Mouse (Mus musculus) intestine, embryonic 16.5 days (tissue): ENCODE results near the gene Wfdc2. TPM values are rescaled to one million over a fixed set of nuclear protein-coding genes. Genes with fewer than 3 reads are reported as not detected.

Experiments
- ATAC-seq: fragments of 200-750 bp; cut with Nextera tagmentation; 2 replicates; pipeline ENCODE4 v1.8.0; 2017; ENCODE audit warnings: moderate TSS enrichment, moderate library complexity
- H3K27ac ChIP-seq: fragments of 300-500 bp; sonication (generic); 2 replicates; pipeline ENCODE4 v1.5.1; 2014; ENCODE audit warnings: mild to moderate bottlenecking, low read length
- H3K27me3 ChIP-seq: fragments of 300-500 bp; sonication (generic); replicated peaks from 2 replicates; pipeline ENCODE4 v1.6.1; 2014; ENCODE audit warnings: low read length, control low read depth, mixed read lengths; ENCODE audit not compliant: control insufficient read depth, insufficient read depth
- H3K36me3 ChIP-seq: fragments of 300-500 bp; sonication (generic); 2 replicates; pipeline ENCODE4 v1.6.1; 2014; ENCODE audit warnings: low read length, control low read depth; ENCODE audit not compliant: control insufficient read depth, insufficient read depth
- H3K4me1 ChIP-seq: fragments of 300-500 bp; sonication (generic); 2 replicates; pipeline ENCODE4 v1.6.1; 2014; ENCODE audit warnings: low read length, control low read depth, mixed read lengths; ENCODE audit not compliant: control insufficient read depth, insufficient read depth
- H3K4me2 ChIP-seq: fragments of 300-500 bp; sonication (generic); 2 replicates; pipeline ENCODE4 v1.6.1; 2014; ENCODE audit warnings: low read depth, low read length, control low read depth
- H3K4me3 ChIP-seq: fragments of 300-500 bp; sonication (generic); 2 replicates; pipeline ENCODE4 v1.5.1; 2014; ENCODE audit warnings: mild to moderate bottlenecking, low read length
- H3K9ac ChIP-seq: fragments of 300-500 bp; sonication (generic); 2 replicates; pipeline ENCODE4 v1.6.1; 2014; ENCODE audit warnings: low read depth, low read length
- H3K9me3 ChIP-seq: fragments of 300-500 bp; sonication (generic); 2 replicates; pipeline ENCODE4 v1.6.1; 2016; ENCODE audit warnings: low read length, control low read depth; ENCODE audit not compliant: control insufficient read depth
- WGBS: fragments of 180-500 bp; shearing (Covaris S2); extraction: QIAGEN DNeasy Blood & Tissue Kit; methylation state at CpG from one replicate; pipeline ENCODE4 v1.1.7; 2014; 5-methylcytosine and 5-hydroxymethylcytosine counted together
- polyA plus RNA-seq: library from polyadenylated mRNA; unstranded; fragments of >200 nt; fragmentation: Nextera tagmentation; extraction: Ambion mirVana; gene quantifications from 2 replicates; pipeline ENCODE4 v1.2.1, GENCODE M21; 2015

Gene Wfdc2
- 36.8 and 42.4 TPM in 2 replicates for polyA plus RNA-seq

GRCm38 (mm10) chr2:164562391-164563188 lies at the start of gene Wfdc2:
TSS of gene Wfdc2 (plus strand) at chr2:164562413.
- Histone ChIP-seq H3K27me3 (no peaks in the 10 kb centered on the region), H3K4me1 (peaks cover 13% of the 10 kb centered on the region), H3K9me3 (no peaks in the 10 kb centered on the region), H3K4me2 (peak within 1 kb of the TSS; percentile 97), H3K9ac (peak within 1 kb of the TSS; percentile 78), H3K4me3 (peak within 1 kb of the TSS; percentile 55), H3K27ac (no peak within 1 kb of the TSS), H3K36me3 (no peaks in the 10 kb centered on the region)
- 0 out of 2 replicates have a peak, but pooled peaks have one; percentile 19 for ATAC-seq
- 9% methylated on average over 24 of the region's 24 CpGs for WGBS

- ATAC-seq = no peak
- 64% methylated on average over 8 of the region's 8 CpGs for WGBS
These were observed 48.8 kb upstream of the Wfdc2 start for GRCm38 (mm10) chr2:164513389-164513788.

GRCm38 (mm10) chr2:164514916-164515315 lies 47.3 kb upstream of the Wfdc2 start:
- peak; percentile 81 for ATAC-seq
- 67% methylated on average over 3 of the region's 3 CpGs for WGBS

More at GRCm38 (mm10) chr2:164513389-164513788, 48.8 kb upstream of the Wfdc2 start:
- Histone ChIP-seq H3K9me3 (no peaks in the 10 kb centered on the region; the same call in 1 of the 2 replicates), H3K4me3 (no peak overlapping the region), H3K4me1 (peaks cover 19% of the 10 kb centered on the region), H3K4me2 (no peak overlapping the region), H3K9ac (no peak overlapping the region), H3K27me3 (no peaks in the 10 kb centered on the region), H3K36me3 (0 out of 2 replicates have a peak, but pooled peaks cover 2% of the 10 kb centered on the region), H3K27ac (no peak overlapping the region)

GRCm38 (mm10) chr2:164515897-164516296 lies 46.3 kb upstream of the Wfdc2 start:
- WGBS = 83% methylated on average over 9 of the region's 9 CpGs
- no peak for ATAC-seq

More at GRCm38 (mm10) chr2:164514916-164515315, 47.3 kb upstream of the Wfdc2 start:
- Histone ChIP-seq H3K9me3 (no peaks in the 10 kb centered on the region; the same call in 1 of the 2 replicates), H3K4me1 (peaks cover 22% of the 10 kb centered on the region), H3K27me3 (no peaks in the 10 kb centered on the region), H3K4me3 (no peak overlapping the region), H3K36me3 (no peaks in the 10 kb centered on the region), H3K27ac (peak overlapping the region; percentile 57; the same call in 1 of the 2 replicates), H3K4me2 (no peak overlapping the region), H3K9ac (no peak overlapping the region)

GRCm38 (mm10) chr2:164516592-164516991 lies 45.6 kb upstream of the Wfdc2 start:
- no peak overlapping the region for H3K9ac ChIP-seq
- H3K9me3 ChIP-seq = no peaks in the 10 kb centered on the region; the same call in 1 of the 2 replicates
- H3K4me2 ChIP-seq = no peak overlapping the region
- WGBS = 80% methylated on average over 11 of the region's 11 CpGs
- H3K4me1 ChIP-seq = peaks cover 22% of the 10 kb centered on the region
- no peaks in the 10 kb centered on the region for H3K27me3 ChIP-seq
- H3K36me3 ChIP-seq = no peaks in the 10 kb centered on the region
- no peak overlapping the region for H3K27ac ChIP-seq
- H3K4me3 ChIP-seq = no peak overlapping the region
- ATAC-seq = no peak

More at GRCm38 (mm10) chr2:164515897-164516296, 46.3 kb upstream of the Wfdc2 start:
- Histone ChIP-seq H3K27ac (peak overlapping the region; percentile 73; the same call in 1 of the 2 replicates), H3K9ac (no peak overlapping the region), H3K4me1 (peaks cover 22% of the 10 kb centered on the region), H3K9me3 (no peaks in the 10 kb centered on the region; the same call in 1 of the 2 replicates), H3K4me3 (no peak overlapping the region), H3K27me3 (no peaks in the 10 kb centered on the region), H3K36me3 (no peaks in the 10 kb centered on the region), H3K4me2 (no peak overlapping the region)

- ATAC-seq = no peak
- Histone ChIP-seq H3K9ac (peak overlapping the region; percentile 35; the same call in 1 of the 2 replicates), H3K4me1 (peaks cover 19% of the 10 kb centered on the region), H3K4me3 (no peak overlapping the region), H3K27ac (peak overlapping the region; percentile 76), H3K4me2 (no peak overlapping the region), H3K27me3 (no peaks in the 10 kb centered on the region), H3K36me3 (no peaks in the 10 kb centered on the region), H3K9me3 (no peaks in the 10 kb centered on the region; the same call in 1 of the 2 replicates)
- 36% methylated on average over 10 of the region's 10 CpGs for WGBS
These were observed 44.6 kb upstream of the Wfdc2 start for GRCm38 (mm10) chr2:164517485-164518221.

GRCm38 (mm10) chr2:164518266-164519170 lies 43.7 kb upstream of the Wfdc2 start:
- Histone ChIP-seq H3K9ac (peak overlapping the region; percentile 35; the same call in 1 of the 2 replicates), H3K4me2 (no peak overlapping the region), H3K4me3 (no peak overlapping the region), H3K36me3 (no peaks in the 10 kb centered on the region), H3K9me3 (no peaks in the 10 kb centered on the region; the same call in 1 of the 2 replicates), H3K27ac (peak overlapping the region; percentile 76), H3K4me1 (peaks cover 17% of the 10 kb centered on the region; the same call in 1 of the 2 replicates), H3K27me3 (no peaks in the 10 kb centered on the region)
- peak; percentile 43 for ATAC-seq
- 35% methylated on average over 11 of the region's 11 CpGs for WGBS

- H3K27me3 ChIP-seq = no peaks in the 10 kb centered on the region
- no peak overlapping the region for H3K9ac ChIP-seq
- H3K4me2 ChIP-seq = no peak overlapping the region
- H3K4me3 ChIP-seq = no peak overlapping the region
- no peaks in the 10 kb centered on the region; the same call in 1 of the 2 replicates for H3K9me3 ChIP-seq
- WGBS = 37% methylated on average over 6 of the region's 6 CpGs
- H3K27ac ChIP-seq = peak overlapping the region; percentile 76
- peak; percentile 5; the same call in 1 of the 2 replicates for ATAC-seq
- H3K4me1 ChIP-seq = peaks cover 15% of the 10 kb centered on the region; the same call in 1 of the 2 replicates
- H3K36me3 ChIP-seq = no peaks in the 10 kb centered on the region
These were observed 43.1 kb upstream of the Wfdc2 start for GRCm38 (mm10) chr2:164519171-164519526.
